Mouse (Mus musculus) heart, postnatal 0 days (tissue): ENCODE measurements at regions not wholly inside any gene's neighbourhood (a gene's known extent, or its start where the extent isn't known, plus 50 kb on each side); places are given as distances from the start of the nearest gene placed in this dataset.

ENCODE experiments used
- CTCF ChIP-seq: IDR thresholded peaks from 2 replicates; pipeline ENCODE4 v1.5.1; 2016; ENCODE audit warnings: antibody characterized with exemption, control low read depth, low read depth
- EP300 ChIP-seq: IDR thresholded peaks from 2 replicates; pipeline ENCODE4 v1.6.1; 2016; ENCODE audit warnings: antibody characterized with exemption, low read depth

DNA sequence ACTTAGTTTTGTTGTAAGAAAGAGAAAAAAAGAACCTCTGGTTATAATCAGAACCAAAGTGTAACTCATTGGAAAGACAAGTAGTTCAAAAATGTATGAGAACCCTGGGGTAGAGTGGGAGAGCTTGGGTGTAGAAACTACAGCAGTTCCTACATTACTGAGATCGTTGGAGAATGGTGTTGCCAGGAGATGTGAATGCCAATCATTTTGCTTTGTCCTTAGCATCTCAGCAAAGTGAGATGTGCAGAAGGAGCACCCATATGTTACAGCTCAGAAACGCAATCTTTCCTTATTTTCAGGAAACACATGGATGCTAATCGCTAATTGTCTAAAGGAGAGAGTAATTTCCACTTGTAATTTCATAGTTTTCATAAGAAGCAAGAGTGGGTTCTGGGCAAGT lies 286.2 kb upstream of the Mctp2 start:
- no peak for TF ChIP-seq CTCF
- no peak for TF ChIP-seq EP300
